Mouse (Mus musculus) neural tube, embryonic 10.5 days (tissue): ENCODE measurements around the gene Tulp2.

Source experiments
- DNase-seq: peaks from one replicate; pipeline ENCODE4 v3.0.0-alpha.2; 2017; ENCODE audit warnings: low spot score; ENCODE audit errors: extremely low spot score

Gene Tulp2

GRCm38 (mm10) chr7:45551512-45551883 is 69.8 kb downstream of the Tulp2 start:
- DNase-seq = no peak

- no peak for DNase-seq
Observed at GRCm38 (mm10) chr7:45553519-45553918, 71.8 kb downstream of the Tulp2 start.

GRCm38 (mm10) chr7:45553990-45554389 is 72.3 kb downstream of the Tulp2 start:
- no peak for DNase-seq

GRCm38 (mm10) chr7:45554744-45555143 is 73.1 kb downstream of the Tulp2 start, which contains the start of gene Hsd17b14:
TSS of gene Hsd17b14 (plus strand) at chr7:45554893.
- DNase-seq = no peak

GRCm38 (mm10) chr7:45555787-45556186 is 74.1 kb downstream of the Tulp2 start:
- DNase-seq = peak; percentile 82

GRCm38 (mm10) chr7:45558907-45559306 is 77.2 kb downstream of the Tulp2 start:
- no peak for DNase-seq

GRCm38 (mm10) chr7:45560241-45560640 is 78.6 kb downstream of the Tulp2 start:
- DNase-seq = no peak

GRCm38 (mm10) chr7:45560843-45561623 is 79.4 kb downstream of the Tulp2 start:
- peak; percentile 84 for DNase-seq

GRCm38 (mm10) chr7:45561624-45562520 is 80.2 kb downstream of the Tulp2 start:
- DNase-seq = no peak

GRCm38 (mm10) chr7:45564811-45565210 is 83.1 kb downstream of the Tulp2 start:
- no peak for DNase-seq

- no peak for DNase-seq
Observed at GRCm38 (mm10) chr7:45565446-45565845, 83.8 kb downstream of the Tulp2 start.

GRCm38 (mm10) chr7:45567112-45567779 is 85.6 kb downstream of the Tulp2 start:
- DNase-seq = no peak

- DNase-seq = peak; percentile 89
Observed at GRCm38 (mm10) chr7:45567780-45568516, 86.3 kb downstream of the Tulp2 start.

GRCm38 (mm10) chr7:45568601-45569473 is 87.2 kb downstream of the Tulp2 start:
- no peak for DNase-seq

GRCm38 (mm10) chr7:45570103-45570741 is 88.5 kb downstream of the Tulp2 start, which contains the start of gene Bcat2:
TSS of gene Bcat2 (plus strand) at chr7:45570153.
- peak; percentile 75 for DNase-seq

GRCm38 (mm10) chr7:45571966-45572365 is 90.3 kb downstream of the Tulp2 start:
- DNase-seq = no peak
